Comparison of ENCODE assay signal across 24 mouse cellular contexts in the genomic region with DNA sequence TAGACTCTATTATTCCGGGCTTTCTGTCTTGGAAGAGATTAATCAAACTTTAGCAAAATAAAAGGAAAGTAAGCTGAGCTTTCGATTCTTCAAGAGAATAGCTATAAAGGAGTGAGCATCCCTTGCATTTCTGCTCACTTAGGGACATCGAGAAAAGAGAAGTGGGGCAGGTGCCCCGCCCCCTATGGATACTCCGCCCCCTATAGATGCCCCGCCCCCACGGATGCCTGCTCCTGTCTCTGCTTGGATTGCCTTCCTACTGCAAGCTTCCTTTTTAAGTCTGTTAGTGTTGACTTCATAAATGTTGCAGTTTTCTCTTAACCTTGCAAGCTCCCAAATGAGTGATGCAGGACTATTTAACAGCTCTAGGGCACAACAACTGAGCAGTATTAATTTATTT.
A peak's percentile ranks its signal among the peaks of the same experiment; 100 is the strongest.
DNase-seq lines count a peak whose midpoint lies in the region; ATAC-seq and TF ChIP-seq lines count a peak whose summit lies in the region.
"Had no signal": no experiment of that assay in that cellular context is flagged by ENCODE, and none has a peak within 500 bp of the region (broad histone marks: within the 10 kb centered on the region; RNA-seq: fewer than 3 reads in every experiment).

No protein-coding gene starts in this region.

- H3K27ac ChIP-seq in liver, embryonic 11.5 days (ENCODE audit: low read depth, low read length): no peak overlapping the region
- no peak overlapping the region for H3K27ac ChIP-seq in MEL (ENCODE audit: control insufficient read depth, low read depth, low read length)
- H3K27ac ChIP-seq: embryonic facial prominence, embryonic 13.5 days; embryonic facial prominence, embryonic 15.5 days; forebrain, embryonic 10.5 days; forebrain, embryonic 12.5 days had no signal

- DNase-seq in liver: peak; percentile 24
- no peak for DNase-seq in liver, embryonic 11.5 days (ENCODE audit: low spot score)
- peak; percentile 79 for DNase-seq in MEL (ENCODE audit: low read depth, low spot score)
- peak; percentile 47 for DNase-seq in R1 (ENCODE audit: low read depth, low spot score)
- DNase-seq in adrenal gland, postnatal 10 days: no peak
- DNase-seq in retina, embryonic 14.5 days (ENCODE audit: low spot score): no peak
- no peak for DNase-seq in adrenal gland, postnatal 14 days
- DNase-seq: adrenal gland, adult 2 months; adrenal gland, postnatal 25 days; cerebellum, adult 11 months; cerebellum, adult 18-20 months; cerebellum, adult 8-10 months; cerebellum, adult 9-11 months; cerebellum, postnatal 14 days; cerebellum, postnatal 36 days; embryo, embryonic 11 days had no signal

- TF ChIP-seq POLR2A in MEL (IDR thresholded peaks at IDR 0.05; ENCODE audit: control insufficient read depth in 1 of 2, insufficient read depth in 1 of 2, low read depth in 1 of 2, low read length in 2 of 2, poor library complexity in 1 of 2): no peak

- no peaks in the 10 kb centered on the region for H3K9me3 ChIP-seq in liver, embryonic 11.5 days (ENCODE audit: control insufficient read depth, low read length)
- H3K9me3 ChIP-seq in MEL (replicated peaks; ENCODE audit: insufficient read depth, low read length): no peaks in the 10 kb centered on the region
- H3K9me3 ChIP-seq: embryonic facial prominence, embryonic 15.5 days; forebrain, embryonic 10.5 days; forebrain, embryonic 12.5 days had no signal

- TF ChIP-seq CTCF in MEL (IDR thresholded peaks at IDR 0.05 in 2 of 3, conservative IDR thresholded peaks at IDR 0.05 in 1 of 3; ENCODE audit: control insufficient read depth in 1 of 3, insufficient read depth in 1 of 3, low read depth in 2 of 3, low read length in 3 of 3, poor library complexity in 1 of 3, severe bottlenecking in 1 of 3): no peak

- no peak for TF ChIP-seq RAD21 in MEL (IDR thresholded peaks at IDR 0.05; ENCODE audit: low read depth, low read length)

- TF ChIP-seq EP300 in MEL (IDR thresholded peaks at IDR 0.05; ENCODE audit: low read depth in 1 of 2, low read length in 2 of 2): no peak

- no peaks in the 10 kb centered on the region for H3K4me1 ChIP-seq in liver, embryonic 11.5 days (replicated peaks; ENCODE audit: control insufficient read depth, insufficient read depth, low read length)
- H3K4me1 ChIP-seq in MEL (ENCODE audit: control insufficient read depth in 1 of 2, insufficient read depth in 2 of 2, low read length in 2 of 2): peaks cover 0 to 2% of the 10 kb centered on the region in 2 experiments; a peak in 2 of 4 replicates
- H3K4me1 ChIP-seq: embryonic facial prominence, embryonic 13.5 days; embryonic facial prominence, embryonic 15.5 days had no signal

- no peak overlapping the region for H3K9ac ChIP-seq in liver, embryonic 11.5 days (ENCODE audit: low read depth, low read length)
- no peak overlapping the region for H3K9ac ChIP-seq in MEL (ENCODE audit: control insufficient read depth, low read depth, low read length, poor library complexity, severe bottlenecking)
- H3K9ac ChIP-seq: embryonic facial prominence, embryonic 13.5 days; embryonic facial prominence, embryonic 15.5 days; forebrain, embryonic 12.5 days had no signal

- no peaks in the 10 kb centered on the region for H3K79me2 ChIP-seq in MEL (ENCODE audit: control insufficient read depth, insufficient read depth, low read length, poor library complexity)

- H3K36me3 ChIP-seq in liver, embryonic 11.5 days (ENCODE audit: control insufficient read depth, insufficient read depth, low read length): no peaks in the 10 kb centered on the region
- peaks cover 0 to 2% of the 10 kb centered on the region in 2 experiments; a peak in 1 of 4 replicates for H3K36me3 ChIP-seq in MEL (ENCODE audit: control insufficient read depth in 1 of 2, insufficient read depth in 2 of 2, low read length in 2 of 2)
- H3K36me3 ChIP-seq: embryonic facial prominence, embryonic 15.5 days; forebrain, embryonic 12.5 days had no signal

- H3K4me2 ChIP-seq in liver, embryonic 11.5 days: no peak overlapping the region
- H3K4me2 ChIP-seq: embryonic facial prominence, embryonic 13.5 days; embryonic facial prominence, embryonic 15.5 days; forebrain, embryonic 12.5 days had no signal

- WGBS in liver, embryonic 11.5 days: 56% methylated on average over 7 of the region's 7 CpGs

- no peak for ATAC-seq in liver, embryonic 11.5 days (replicated peaks; ENCODE audit: low FRiP score)
- 0 out of 2 replicates have a peak, but pooled peaks have one; percentile 34 for ATAC-seq in megakaryocyte progenitor cell, adult 5-6 weeks (replicated peaks; ENCODE audit: poor library complexity)
- ATAC-seq: forebrain, embryonic 14.5 days; forebrain, embryonic 16.5 days had no signal

- no peak overlapping the region for H3K4me3 ChIP-seq in liver, embryonic 11.5 days (ENCODE audit: low read depth, low read length)
- H3K4me3 ChIP-seq in MEL (ENCODE audit: control insufficient read depth in 1 of 2, insufficient read depth in 1 of 2, low read depth in 2 of 2, low read length in 2 of 2): no peak overlapping the region
- H3K4me3 ChIP-seq: embryonic facial prominence, embryonic 13.5 days; embryonic facial prominence, embryonic 15.5 days; erythroblast, embryonic 14.5 days; forebrain, embryonic 10.5 days; forebrain, embryonic 12.5 days had no signal

- H3K27me3 ChIP-seq in liver, embryonic 11.5 days (replicated peaks; ENCODE audit: control insufficient read depth, insufficient read depth, low read length): no peaks in the 10 kb centered on the region
- H3K27me3 ChIP-seq in MEL (ENCODE audit: control insufficient read depth in 1 of 2, insufficient read depth in 2 of 2, low read length in 2 of 2): no peaks in the 10 kb centered on the region
- H3K27me3 ChIP-seq: embryonic facial prominence, embryonic 13.5 days; embryonic facial prominence, embryonic 15.5 days; forebrain, embryonic 12.5 days had no signal

TF ChIP-seq in MEL, 35 proteins besides CTCF, POLR2A, EP300 and RAD21:
- TF ChIP-seq JUND (IDR thresholded peaks at IDR 0.05; ENCODE audit: low read depth, low read length) (no peak), MXI1 (IDR thresholded peaks at IDR 0.05; ENCODE audit: low read depth, low read length) (no peak), ETS1 (IDR thresholded peaks at IDR 0.05; ENCODE audit: low read depth, low read length) (no peak), TCF12 (IDR thresholded peaks at IDR 0.05; ENCODE audit: low read depth, low read length) (no peak), ELF1 (IDR thresholded peaks at IDR 0.05; ENCODE audit: low read depth, low read length) (no peak), HCFC1 (IDR thresholded peaks at IDR 0.05; ENCODE audit: low read depth, low read length) (no peak), CHD1 (IDR thresholded peaks at IDR 0.05; ENCODE audit: low read depth, low read length) (no peak), MYB (IDR thresholded peaks at IDR 0.05; ENCODE audit: low read depth, low read length) (no peak)

Comparison
In these comparisons a context has a peak if more than half of its experiments do, and no peak if none do; other contexts are left out.
1. DNase-seq: peak in liver (single experiment), MEL (single experiment) and R1 (single experiment); none in liver, embryonic 11.5 days (single experiment), adrenal gland, postnatal 10 days (single experiment), retina, embryonic 14.5 days (single experiment) and adrenal gland, postnatal 14 days (single experiment).